Comparison of ENCODE assay signal across 8 mouse cellular contexts in the genomic region with DNA sequence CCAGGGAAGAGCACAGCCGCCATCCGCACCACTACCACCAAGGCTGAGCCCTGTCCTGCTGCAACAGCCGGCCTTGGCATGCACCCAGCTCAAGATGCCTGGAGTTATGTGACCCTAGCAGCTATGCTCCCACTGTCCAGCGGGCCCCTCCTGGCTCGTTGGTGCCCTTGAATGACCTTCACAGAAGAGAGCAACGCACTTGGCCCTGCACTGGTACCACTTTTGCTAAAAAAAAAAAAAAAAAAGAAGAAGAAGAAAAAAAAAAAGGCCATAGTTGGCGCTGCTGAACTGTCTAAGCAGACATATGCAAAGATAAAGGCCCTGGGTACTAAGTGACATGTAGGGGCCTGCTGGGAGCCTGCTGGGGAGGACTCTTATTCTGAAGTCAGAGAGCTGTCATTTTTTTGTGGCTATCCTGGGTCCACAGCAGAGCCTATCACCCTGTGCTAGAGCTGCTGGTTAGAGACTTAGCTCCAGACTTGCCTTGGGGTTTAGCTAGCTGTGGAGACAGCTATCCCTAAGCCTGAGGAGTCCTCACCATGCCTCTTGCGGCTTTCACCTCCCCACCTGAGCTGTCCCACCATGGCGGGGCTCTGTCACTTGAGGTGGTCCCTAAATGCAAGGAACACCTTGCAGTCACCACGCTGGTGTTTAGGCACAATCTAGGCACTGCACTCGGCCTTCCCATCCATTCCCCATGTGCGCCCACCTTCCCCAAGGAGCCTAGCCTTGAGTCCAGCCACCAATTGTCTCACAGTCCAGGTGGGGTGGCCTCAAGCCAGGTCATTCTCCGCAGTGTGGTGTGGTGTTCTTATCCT. TPM values are rescaled to one million over a fixed set of nuclear protein-coding genes. Genes with fewer than 3 reads are reported as not detected.
DNase-seq lines count a peak whose midpoint lies in the region; ATAC-seq lines count a peak whose summit lies in the region.

No protein-coding gene starts in this region.

- H3K36me3 ChIP-seq in embryonic facial prominence, embryonic 11.5 days (replicated peaks; ENCODE audit: control insufficient read depth, insufficient read depth, low read depth, low read length): no peaks in the 10 kb centered on the region
- H3K36me3 ChIP-seq in embryonic facial prominence, embryonic 10.5 days (replicated peaks): peaks cover 45% of the 10 kb centered on the region
- H3K36me3 ChIP-seq in hindbrain, embryonic 16.5 days (ENCODE audit: control insufficient read depth, insufficient read depth, low read length): no peaks in the 10 kb centered on the region
- peaks cover 22% of the 10 kb centered on the region for H3K36me3 ChIP-seq in liver, embryonic 12.5 days
- no peaks in the 10 kb centered on the region for H3K36me3 ChIP-seq in stomach, embryonic 16.5 days (ENCODE audit: control insufficient read depth, insufficient read depth, low read length)

- no peak for ATAC-seq in embryonic facial prominence, embryonic 11.5 days (replicated peaks; ENCODE audit: insufficient number of reproducible peaks, low FRiP score, low TSS enrichment, low read depth)
- peak; percentile 32; the same call in 1 of the 2 replicates for ATAC-seq in hindbrain, embryonic 16.5 days
- ATAC-seq in liver, embryonic 12.5 days: peak; percentile 82
- ATAC-seq in stomach, embryonic 16.5 days (ENCODE audit: insufficient read depth, low FRiP score): peak; percentile 57; the same call in 1 of the 2 replicates

- H3K9me3 ChIP-seq in embryonic facial prominence, embryonic 11.5 days (replicated peaks; ENCODE audit: control insufficient read depth, low read length): no peaks in the 10 kb centered on the region
- H3K9me3 ChIP-seq in embryonic facial prominence, embryonic 10.5 days: no peaks in the 10 kb centered on the region
- H3K9me3 ChIP-seq in hindbrain, embryonic 16.5 days (ENCODE audit: control insufficient read depth, low read length): no peaks in the 10 kb centered on the region
- H3K9me3 ChIP-seq in liver, embryonic 12.5 days (replicated peaks): no peaks in the 10 kb centered on the region
- no peaks in the 10 kb centered on the region for H3K9me3 ChIP-seq in stomach, embryonic 16.5 days (replicated peaks; ENCODE audit: control insufficient read depth, low read length)

- DNase-seq in embryonic facial prominence, embryonic 11.5 days (ENCODE audit: low spot score): peak; percentile 18
- DNase-seq in embryonic facial prominence, embryonic 10.5 days (ENCODE audit: low spot score): no peak
- DNase-seq in A20 (ENCODE audit: low read depth, low spot score): peak; percentile 60
- DNase-seq in adrenal gland, postnatal 36 days: peak; percentile 85 to 86
- DNase-seq in urinary bladder, adult 18-20 months (ENCODE audit: low spot score in 2 of 2): no peak

- H3K27ac ChIP-seq in embryonic facial prominence, embryonic 11.5 days (replicated peaks; ENCODE audit: low read depth, low read length): no peak overlapping the region
- H3K27ac ChIP-seq in embryonic facial prominence, embryonic 10.5 days (replicated peaks): no peak overlapping the region
- H3K27ac ChIP-seq in hindbrain, embryonic 16.5 days (ENCODE audit: low read depth, low read length): no peak overlapping the region
- peak overlapping the region; percentile 53 for H3K27ac ChIP-seq in liver, embryonic 12.5 days
- H3K27ac ChIP-seq in stomach, embryonic 16.5 days (ENCODE audit: low read length): peak overlapping the region; percentile 35

- H3K4me3 ChIP-seq in embryonic facial prominence, embryonic 11.5 days (ENCODE audit: low read depth, low read length): no peak overlapping the region
- no peak overlapping the region for H3K4me3 ChIP-seq in embryonic facial prominence, embryonic 10.5 days
- no peak overlapping the region for H3K4me3 ChIP-seq in hindbrain, embryonic 16.5 days (ENCODE audit: low read length)
- 0 out of 2 replicates have a peak overlapping the region, but pooled peaks have one; percentile 2 for H3K4me3 ChIP-seq in liver, embryonic 12.5 days
- no peak overlapping the region for H3K4me3 ChIP-seq in stomach, embryonic 16.5 days (replicated peaks; ENCODE audit: low read length)

- H3K4me2 ChIP-seq in embryonic facial prominence, embryonic 11.5 days (ENCODE audit: low read depth, low read length): no peak overlapping the region; the same call in 1 of the 2 replicates
- no peak overlapping the region for H3K4me2 ChIP-seq in hindbrain, embryonic 16.5 days (ENCODE audit: low read length)
- H3K4me2 ChIP-seq in liver, embryonic 12.5 days: peak overlapping the region; percentile 46
- no peak overlapping the region for H3K4me2 ChIP-seq in stomach, embryonic 16.5 days (ENCODE audit: low read depth, low read length)

- 64% methylated on average over 13 of the region's 13 CpGs for WGBS in embryonic facial prominence, embryonic 11.5 days
- WGBS in embryonic facial prominence, embryonic 10.5 days: 68% methylated on average over 13 of the region's 13 CpGs
- WGBS in hindbrain, embryonic 16.5 days: 67% methylated on average over 13 of the region's 13 CpGs
- 30% methylated on average over 13 of the region's 13 CpGs for WGBS in liver, embryonic 12.5 days (ENCODE audit: insufficient replicate concordance)
- 58% methylated on average over 13 of the region's 13 CpGs for WGBS in stomach, embryonic 16.5 days

- H3K9ac ChIP-seq in embryonic facial prominence, embryonic 11.5 days (replicated peaks; ENCODE audit: low read length): no peak overlapping the region
- H3K9ac ChIP-seq in hindbrain, embryonic 16.5 days (ENCODE audit: low read depth, low read length): no peak overlapping the region
- peak overlapping the region; percentile 46 for H3K9ac ChIP-seq in liver, embryonic 12.5 days
- 0 out of 2 replicates have a peak overlapping the region, but pooled peaks have one; percentile 16 for H3K9ac ChIP-seq in stomach, embryonic 16.5 days (ENCODE audit: low read length)

- H3K4me1 ChIP-seq in embryonic facial prominence, embryonic 11.5 days (ENCODE audit: control insufficient read depth, insufficient read depth, low read length): no peaks in the 10 kb centered on the region
- peaks cover 32% of the 10 kb centered on the region for H3K4me1 ChIP-seq in embryonic facial prominence, embryonic 10.5 days
- H3K4me1 ChIP-seq in hindbrain, embryonic 16.5 days (ENCODE audit: control insufficient read depth, insufficient read depth, low read depth, low read length): peaks cover 2% of the 10 kb centered on the region; the same call in 1 of the 2 replicates
- peaks cover 43% of the 10 kb centered on the region for H3K4me1 ChIP-seq in liver, embryonic 12.5 days
- peaks cover 10% of the 10 kb centered on the region; the same call in 1 of the 2 replicates for H3K4me1 ChIP-seq in stomach, embryonic 16.5 days (ENCODE audit: control insufficient read depth, insufficient read depth, low read length)

- no peaks in the 10 kb centered on the region for H3K27me3 ChIP-seq in embryonic facial prominence, embryonic 11.5 days (ENCODE audit: control insufficient read depth, insufficient read depth, low read length)
- no peaks in the 10 kb centered on the region for H3K27me3 ChIP-seq in embryonic facial prominence, embryonic 10.5 days (replicated peaks; ENCODE audit: low read depth, poor library complexity, severe bottlenecking)
- no peaks in the 10 kb centered on the region for H3K27me3 ChIP-seq in hindbrain, embryonic 16.5 days (replicated peaks; ENCODE audit: control insufficient read depth, insufficient read depth, low read length)
- H3K27me3 ChIP-seq in liver, embryonic 12.5 days (replicated peaks): no peaks in the 10 kb centered on the region
- no peaks in the 10 kb centered on the region for H3K27me3 ChIP-seq in stomach, embryonic 16.5 days (ENCODE audit: control insufficient read depth, insufficient read depth, low read length)

RNA-seq across cellular contexts. Expression of a gene that starts 5.4 kb away (rescaled TPM):
- polyA plus RNA-seq in embryonic facial prominence, embryonic 11.5 days (2014; fragmentation: Nextera tagmentation; extraction: Ambion mirVana): 57.3 and 58.9 TPM in 2 replicates
- 66.4 and 67.6 TPM in 2 replicates for polyA plus RNA-seq in embryonic facial prominence, embryonic 10.5 days (2016; fragmentation: Nextera tagmentation; extraction: Ambion mirVana)
- 10 to 100 TPM; 25.2 to 36.2 TPM for total RNA-seq in adrenal gland, postnatal 36 days (2021)
- polyA plus RNA-seq in hindbrain, embryonic 16.5 days (2015; fragmentation: Nextera tagmentation; extraction: Ambion mirVana): 137 and 156 TPM in 2 replicates
- 39.1 and 40.5 TPM in 2 replicates for polyA plus RNA-seq in liver, embryonic 12.5 days (2016; fragmentation: Nextera tagmentation; extraction: Ambion mirVana)
- polyA plus RNA-seq in stomach, embryonic 16.5 days (2015; fragmentation: Nextera tagmentation; extraction: Ambion mirVana): 56.0 and 64.9 TPM in 2 replicates

RNA-seq across cellular contexts. Expression of a gene that starts 12.4 kb away (rescaled TPM):
- 9.1 and 10.8 TPM in 2 replicates for polyA plus RNA-seq in embryonic facial prominence, embryonic 11.5 days (2014; fragmentation: Nextera tagmentation; extraction: Ambion mirVana)
- polyA plus RNA-seq in embryonic facial prominence, embryonic 10.5 days (2016; fragmentation: Nextera tagmentation; extraction: Ambion mirVana): 17.5 and 20.1 TPM in 2 replicates
- 10 to 100 TPM; 47.9 to 56.9 TPM for total RNA-seq in adrenal gland, postnatal 36 days (2021)
- polyA plus RNA-seq in hindbrain, embryonic 16.5 days (2015; fragmentation: Nextera tagmentation; extraction: Ambion mirVana): 25.0 and 26.4 TPM in 2 replicates
- polyA plus RNA-seq in liver, embryonic 12.5 days (2016; fragmentation: Nextera tagmentation; extraction: Ambion mirVana): 8.3 and 9.2 TPM in 2 replicates
- polyA plus RNA-seq in stomach, embryonic 16.5 days (2015; fragmentation: Nextera tagmentation; extraction: Ambion mirVana): 41.8 and 51.2 TPM in 2 replicates

RNA-seq across cellular contexts. Expression of a gene that starts 18.9 kb away (rescaled TPM):
- 55.8 and 56.5 TPM in 2 replicates for polyA plus RNA-seq in embryonic facial prominence, embryonic 11.5 days (2014; fragmentation: Nextera tagmentation; extraction: Ambion mirVana)
- 47.4 and 48.9 TPM in 2 replicates for polyA plus RNA-seq in embryonic facial prominence, embryonic 10.5 days (2016; fragmentation: Nextera tagmentation; extraction: Ambion mirVana)
- 10 to 100 TPM; 35.0 to 40.6 TPM for total RNA-seq in adrenal gland, postnatal 36 days (2021)
- 34.1 and 45.6 TPM in 2 replicates for polyA plus RNA-seq in hindbrain, embryonic 16.5 days (2015; fragmentation: Nextera tagmentation; extraction: Ambion mirVana)
- 22.7 and 23.1 TPM in 2 replicates for polyA plus RNA-seq in liver, embryonic 12.5 days (2016; fragmentation: Nextera tagmentation; extraction: Ambion mirVana)
- 21.1 and 23.4 TPM in 2 replicates for polyA plus RNA-seq in stomach, embryonic 16.5 days (2015; fragmentation: Nextera tagmentation; extraction: Ambion mirVana)

RNA-seq across cellular contexts. Expression of a gene that starts 30.7 kb away (rescaled TPM):
- polyA plus RNA-seq in embryonic facial prominence, embryonic 11.5 days (2014; fragmentation: Nextera tagmentation; extraction: Ambion mirVana): 43.6 and 53.0 TPM in 2 replicates
- 82.0 and 82.1 TPM in 2 replicates for polyA plus RNA-seq in embryonic facial prominence, embryonic 10.5 days (2016; fragmentation: Nextera tagmentation; extraction: Ambion mirVana)
- total RNA-seq in adrenal gland, postnatal 36 days (2021): 10 to 100 TPM; 89.6 to 93.7 TPM
- 16.9 and 23.8 TPM in 2 replicates for polyA plus RNA-seq in hindbrain, embryonic 16.5 days (2015; fragmentation: Nextera tagmentation; extraction: Ambion mirVana)
- polyA plus RNA-seq in liver, embryonic 12.5 days (2016; fragmentation: Nextera tagmentation; extraction: Ambion mirVana): 56.8 and 63.3 TPM in 2 replicates
- polyA plus RNA-seq in stomach, embryonic 16.5 days (2015; fragmentation: Nextera tagmentation; extraction: Ambion mirVana): 96.5 and 103 TPM in 2 replicates

RNA-seq across cellular contexts. Expression of a gene that starts 30.7 kb away (rescaled TPM):
- 648 and 668 TPM in 2 replicates for polyA plus RNA-seq in embryonic facial prominence, embryonic 11.5 days (2014; fragmentation: Nextera tagmentation; extraction: Ambion mirVana)
- 786 and 805 TPM in 2 replicates for polyA plus RNA-seq in embryonic facial prominence, embryonic 10.5 days (2016; fragmentation: Nextera tagmentation; extraction: Ambion mirVana)
- total RNA-seq in adrenal gland, postnatal 36 days (2021): 10 to 100 TPM; 25.1 to 36.1 TPM
- polyA plus RNA-seq in hindbrain, embryonic 16.5 days (2015; fragmentation: Nextera tagmentation; extraction: Ambion mirVana): 87.9 and 91.5 TPM in 2 replicates
- 310 and 316 TPM in 2 replicates for polyA plus RNA-seq in liver, embryonic 12.5 days (2016; fragmentation: Nextera tagmentation; extraction: Ambion mirVana)
- polyA plus RNA-seq in stomach, embryonic 16.5 days (2015; fragmentation: Nextera tagmentation; extraction: Ambion mirVana): 322 and 323 TPM in 2 replicates

Comparison
In these comparisons a context has a peak if more than half of its experiments do, and no peak if none do; other contexts are left out.
1. DNase-seq: peak in embryonic facial prominence, embryonic 11.5 days (single experiment), A20 (single experiment) and adrenal gland, postnatal 36 days (2 of 2); none in embryonic facial prominence, embryonic 10.5 days (single experiment) and urinary bladder, adult 18-20 months (0 of 2).
2. H3K27ac ChIP-seq: peak in liver, embryonic 12.5 days (single experiment) and stomach, embryonic 16.5 days (single experiment); none in embryonic facial prominence, embryonic 11.5 days (single experiment), embryonic facial prominence, embryonic 10.5 days (single experiment) and hindbrain, embryonic 16.5 days (single experiment).
3. H3K9ac ChIP-seq: peak in liver, embryonic 12.5 days (single experiment) and stomach, embryonic 16.5 days (single experiment); none in embryonic facial prominence, embryonic 11.5 days (single experiment) and hindbrain, embryonic 16.5 days (single experiment).